Mouse (Mus musculus) urinary bladder, adult 18-20 months (tissue): ENCODE measurements at regions not wholly inside any gene's neighbourhood (a gene's known extent, or its start where the extent isn't known, plus 50 kb on each side); places are given as distances from the start of the nearest gene placed in this dataset.

Experiments used
- DNase-seq, 2 experiments: peaks; one replicate each; pipeline ENCODE4 v3.0.0; 2022; ENCODE audit warnings: low spot score in 2 of 2, mixed read lengths in 2 of 2

DNA sequence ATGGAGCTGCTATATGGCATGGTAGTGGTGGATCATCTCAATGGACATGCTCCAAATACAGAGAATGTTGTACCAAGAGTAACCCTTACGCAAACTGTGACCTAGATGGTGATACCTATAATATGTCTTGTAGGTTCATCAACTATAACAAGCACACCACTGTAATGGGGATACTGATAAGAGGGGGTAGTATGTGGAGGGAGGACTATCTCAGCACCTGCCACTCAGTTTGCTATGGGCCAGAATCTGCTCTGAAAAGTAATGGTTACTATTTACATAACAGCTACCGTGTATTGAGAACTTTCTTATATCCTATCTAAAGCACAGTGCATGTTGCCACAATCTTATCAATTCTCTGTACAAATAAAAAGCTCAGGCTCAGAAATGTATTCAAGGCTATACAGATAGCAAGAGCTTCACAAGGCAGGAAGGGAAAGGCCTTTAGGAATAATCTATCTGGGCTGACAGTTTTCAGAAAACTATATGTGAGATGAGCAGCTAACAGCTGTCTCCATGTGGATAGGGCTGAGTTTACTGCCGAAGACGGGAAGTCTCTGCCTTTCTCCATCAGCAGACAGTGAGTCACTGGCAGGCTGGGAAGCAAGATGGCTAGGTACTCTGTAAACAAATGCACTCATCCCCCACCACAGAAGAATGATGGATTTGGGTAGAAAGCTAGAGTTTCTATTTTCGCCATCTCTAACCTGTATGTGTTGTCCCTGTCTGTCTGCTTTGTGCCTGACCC lies 77.1 kb upstream of the Nck2 start:
- no peak for DNase-seq

DNA sequence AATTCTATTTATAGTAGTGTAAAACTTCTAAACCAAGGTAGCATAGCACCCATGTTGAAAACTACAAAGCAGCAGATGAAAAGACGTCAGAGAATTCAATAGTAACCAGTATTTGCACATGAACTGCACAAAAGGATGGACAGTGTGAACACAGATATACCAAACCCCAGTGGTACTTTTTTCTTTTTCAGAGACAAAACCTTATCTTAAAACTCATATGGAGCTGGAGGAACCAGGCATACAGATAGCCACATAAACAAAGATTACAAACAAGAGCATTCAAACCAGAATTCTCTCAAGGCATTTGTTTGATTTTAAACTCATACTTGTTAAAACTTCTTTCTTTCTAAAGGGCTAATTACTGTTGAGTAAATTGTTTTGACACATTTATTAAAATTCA lies 72.5 kb upstream of the Nck2 start:
- DNase-seq, result no peak

DNA sequence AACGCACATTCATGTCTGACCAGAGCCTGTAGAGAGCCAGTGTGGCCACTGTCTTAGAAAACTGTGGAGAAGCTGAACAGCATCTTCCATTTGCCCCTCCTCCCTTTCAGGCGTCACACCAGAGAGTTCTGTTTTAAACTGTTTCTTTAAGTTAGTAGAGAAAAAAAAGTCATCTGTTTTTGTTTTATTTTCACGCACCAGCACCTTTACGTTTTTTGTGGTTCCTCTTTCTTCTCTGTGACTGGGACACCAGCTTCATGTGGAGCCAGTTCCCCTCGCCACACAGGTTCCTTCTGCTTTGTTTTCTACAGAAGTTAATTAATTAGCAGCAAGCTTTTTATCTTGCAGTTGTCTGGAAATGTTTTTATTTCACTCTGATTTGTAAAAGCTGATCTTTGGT lies 69.4 kb upstream of the Nck2 start:
- no peak for DNase-seq

DNA sequence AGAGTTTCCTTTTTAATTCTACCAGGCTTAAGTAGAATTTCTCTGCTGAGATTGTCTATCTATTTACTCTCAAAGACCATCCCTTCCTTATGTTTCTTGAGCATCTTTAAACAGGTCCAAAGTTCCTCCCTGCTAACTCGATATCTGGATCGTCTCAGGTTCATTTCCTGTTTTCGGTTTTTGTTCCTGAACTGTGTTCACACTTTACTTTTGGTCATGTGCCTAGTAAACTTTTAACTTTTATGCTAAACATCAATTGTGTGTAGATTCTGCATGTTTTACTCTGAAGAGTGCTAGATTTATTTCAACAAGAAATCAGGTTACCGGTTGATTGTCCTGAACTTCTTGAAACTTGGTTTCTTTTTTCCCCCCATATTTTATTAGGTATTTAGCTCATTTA lies 68.5 kb upstream of the Nck2 start:
- DNase-seq, result no peak

DNA sequence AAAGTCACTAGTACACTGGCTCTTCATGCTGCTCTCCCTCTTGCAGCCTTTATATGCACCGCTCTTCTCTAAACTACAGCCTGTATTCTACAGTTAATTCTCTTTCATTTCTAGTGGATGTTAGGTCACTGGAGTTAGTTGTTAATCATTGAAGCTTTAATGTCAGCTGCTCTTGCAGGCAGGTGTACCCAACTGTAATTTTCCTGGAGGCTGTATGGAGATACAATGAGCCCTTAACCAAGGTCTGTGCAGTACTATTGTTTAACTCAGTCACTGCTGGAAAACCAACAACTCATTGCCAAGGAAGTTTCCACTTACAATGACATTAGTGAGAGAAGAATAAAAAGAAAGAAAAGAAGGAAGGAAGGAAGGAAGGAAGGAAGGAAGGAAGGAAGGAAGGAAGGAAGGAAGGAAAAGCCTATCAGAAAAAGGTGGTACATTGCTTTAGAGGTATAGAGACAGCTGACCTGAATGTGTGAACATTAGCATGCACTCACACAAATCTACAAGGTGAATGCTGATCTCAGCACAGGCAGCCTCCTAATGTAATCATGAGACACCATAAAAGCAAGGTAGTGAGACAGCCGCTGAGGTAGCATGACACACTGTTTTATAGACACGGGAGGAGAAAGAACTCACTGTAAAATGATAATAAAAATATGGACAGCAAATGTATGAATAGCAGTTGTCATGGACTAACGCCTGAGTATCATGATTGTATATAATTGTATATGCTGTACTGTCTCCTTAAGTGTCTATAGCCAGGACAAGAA lies 66.7 kb upstream of the Nck2 start:
- no peak for DNase-seq

DNA sequence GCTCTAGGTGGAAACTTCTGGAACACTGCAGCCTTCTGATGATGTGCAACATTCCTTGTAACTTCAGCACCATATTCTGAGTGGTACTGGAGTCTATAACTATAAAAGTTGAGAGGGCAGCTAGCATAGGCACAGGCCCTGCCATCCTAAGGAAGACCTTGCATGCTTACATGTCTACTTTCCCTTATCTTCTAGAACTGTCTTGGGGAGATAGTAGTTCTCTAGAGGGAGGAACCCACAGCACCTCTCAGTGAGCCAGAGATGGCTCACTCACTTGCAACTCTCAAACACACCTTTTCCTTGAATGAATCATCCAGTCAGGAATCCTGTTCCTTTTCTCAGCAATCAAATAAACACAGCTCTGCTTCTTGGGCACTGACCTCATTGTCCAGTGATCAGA lies 59.4 kb upstream of the Nck2 start:
- no peak for DNase-seq

DNA sequence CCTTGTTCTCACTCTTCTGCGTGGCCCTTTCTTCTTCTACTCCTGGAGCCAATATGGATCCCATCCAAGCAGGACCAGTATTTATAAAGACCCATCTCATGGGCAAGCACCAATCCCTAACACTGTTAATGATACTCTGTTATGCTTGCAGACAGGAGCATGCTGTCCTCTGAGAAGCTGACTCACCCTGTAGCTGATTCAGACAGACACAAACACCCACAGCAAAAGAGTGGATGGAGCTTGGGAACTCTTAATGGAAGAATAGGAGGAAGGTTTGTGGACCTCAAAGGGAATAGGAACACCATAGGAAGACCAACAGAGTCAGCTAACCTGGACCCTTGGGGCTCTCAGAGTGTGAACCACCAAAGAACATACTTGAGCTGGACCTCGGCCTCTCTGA lies 50.3 kb upstream of the Nck2 start:
- no peak for DNase-seq
